Mouse (Mus musculus) olfactory bulb, adult 2 months (tissue): ENCODE measurements around the gene Fgfr2.

Source experiments
- CTCF ChIP-seq: fragments of 200-500 bp; IDR thresholded peaks from 2 replicates; pipeline ENCODE4 v1.5.1; 2012; ENCODE audit warnings: low read depth, mild to moderate bottlenecking, low read length, moderate library complexity; ENCODE audit not compliant: insufficient read depth
- POLR2A ChIP-seq: fragments of 200-500 bp; IDR thresholded peaks from 2 replicates; pipeline ENCODE4 v1.6.1; 2012; ENCODE audit warnings: mild to moderate bottlenecking, low read depth, low read length, moderate library complexity; ENCODE audit not compliant: insufficient read depth

DNA sequence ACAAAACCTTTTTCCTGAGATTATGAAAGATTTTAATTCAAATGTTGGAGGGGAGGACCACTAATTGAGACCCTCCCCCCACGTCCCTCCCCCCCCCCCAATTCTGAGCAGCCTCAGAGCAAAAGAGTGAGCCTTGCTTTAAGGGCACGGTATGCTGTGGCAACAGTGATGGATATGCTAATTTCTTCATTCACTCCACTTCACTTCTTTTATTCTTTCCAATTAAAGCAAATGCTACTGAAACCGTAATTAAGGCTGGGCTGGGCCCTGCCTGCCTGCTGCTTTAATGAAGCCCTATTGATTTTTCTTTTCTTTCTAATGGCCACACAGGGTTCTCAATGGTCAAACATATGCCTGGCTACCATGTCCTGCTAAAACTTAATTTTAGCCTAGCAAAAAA, 1404.9 kb downstream of the Fgfr2 start:
- TF ChIP-seq POLR2A: no peak
- no peak for TF ChIP-seq CTCF
